Mouse (Mus musculus): Measurements from ENCODE around the gene Tanc2.

GRCm38 (mm10) chr11:105978634-105979033, 388.8 kb downstream of the Tanc2 start:
- TF ChIP-seq POLR2A (IDR thresholded peaks at IDR 0.05; ENCODE audit: control insufficient read depth, low read depth, low read length) (no peak), CTCF (IDR thresholded peaks at IDR 0.05; ENCODE audit: control insufficient read depth, insufficient read depth, insufficient replicate concordance, low read depth, low read length) (no peak)
